Mouse (Mus musculus) ES-E14 (cell line): ENCODE measurements around the gene Slit3. TPM values are rescaled to one million over a fixed set of nuclear protein-coding genes. Genes with fewer than 3 reads are reported as not detected.

Source experiments
- DNase-seq: peaks from one replicate; pipeline ENCODE4 v3.0.0-alpha.2; 2013; ENCODE audit warnings: low read depth, low spot score
- H3K27ac ChIP-seq: 2 replicates; pipeline ENCODE4 v1.5.1; 2012; ENCODE audit warnings: low read depth, mild to moderate bottlenecking, low read length, moderate library complexity, mixed read lengths; ENCODE audit not compliant: poor library complexity, insufficient read depth, severe bottlenecking
- H3K36me3 ChIP-seq: 2 replicates; pipeline ENCODE4 v1.6.1; 2012; ENCODE audit warnings: mild to moderate bottlenecking, low read length, moderate library complexity, mixed read lengths; ENCODE audit not compliant: control insufficient read depth, poor library complexity, insufficient read depth, severe bottlenecking
- H3K4me1 ChIP-seq, 2 experiments: fragments of 150-350 bp in 1 of 2; sonication (generic) in 1 of 2; 2 replicates each; pipeline ENCODE4 v1.6.1; 2012; ENCODE audit warnings: low read length in 2 of 2, mild to moderate bottlenecking in 1 of 2, mixed read lengths in 1 of 2; ENCODE audit not compliant: control insufficient read depth in 2 of 2, insufficient read depth in 2 of 2, poor library complexity in 1 of 2
- H3K4me3 ChIP-seq, 2 experiments: fragments of 150-350 bp in 1 of 2; sonication (generic) in 1 of 2; 2 replicates each; pipeline ENCODE4 v1.5.1; 2012; ENCODE audit warnings: low read length in 2 of 2, low read depth in 1 of 2, mild to moderate bottlenecking in 1 of 2, mixed read lengths in 1 of 2; ENCODE audit not compliant: insufficient read depth in 1 of 2, poor library complexity in 1 of 2, severe bottlenecking in 1 of 2
- H3K9ac ChIP-seq: 2 replicates; pipeline ENCODE4 v1.6.1; 2012; ENCODE audit warnings: low read depth, mild to moderate bottlenecking, low read length, mixed read lengths; ENCODE audit not compliant: poor library complexity, insufficient read depth, severe bottlenecking
- H3K9me3 ChIP-seq: fragments of 150-350 bp; sonication (generic); 2 replicates; pipeline ENCODE4 v1.6.1; 2012; ENCODE audit warnings: low read depth, mild to moderate bottlenecking, low read length; ENCODE audit not compliant: control insufficient read depth, insufficient read depth
- CHD2 ChIP-seq: IDR thresholded peaks from 2 replicates; pipeline ENCODE4 v1.6.1; 2014; ENCODE audit warnings: mild to moderate bottlenecking, low read depth, low read length, inconsistent platforms
- HCFC1 ChIP-seq: IDR thresholded peaks from 2 replicates; pipeline ENCODE4 v1.6.1; 2012; ENCODE audit warnings: low read length, inconsistent platforms, borderline replicate concordance; ENCODE audit not compliant: insufficient read depth
- MAFK ChIP-seq: IDR thresholded peaks from 2 replicates; pipeline ENCODE4 v1.6.1; 2014; ENCODE audit warnings: mild to moderate bottlenecking, low read depth, low read length, inconsistent platforms; ENCODE audit not compliant: insufficient read depth
- ZC3H11A ChIP-seq: IDR thresholded peaks from 2 replicates; pipeline ENCODE4 v1.6.1; 2012; ENCODE audit warnings: low read depth, mild to moderate bottlenecking, inconsistent platforms, low read length, borderline replicate concordance
- ZNF384 ChIP-seq: IDR thresholded peaks from 2 replicates; pipeline ENCODE4 v1.6.1; 2012; ENCODE audit warnings: low read depth, low read length, inconsistent platforms
- in situ Hi-C, 2 experiments: fragments of 600-800 bp; cut with MboI; formaldehyde crosslinking; loops; one replicate each; pipeline ENCODE4 v1.15.1; 2025; ENCODE audit warnings: low sequenced_read_pairs in 2 of 2, inconsistent platforms in 1 of 2; ENCODE audit not compliant: unreplicated experiment in 2 of 2
- total RNA-seq: library from RNA; depleted of rRNA; stranded (reverse); fragments of 300-350 nt; gene quantifications from 2 replicates; pipeline ENCODE4 v1.2.3, GENCODE M21; 2012

The Slit3 gene
- total RNA-seq, 1 experiment, result 3.7 TPM

DNA sequence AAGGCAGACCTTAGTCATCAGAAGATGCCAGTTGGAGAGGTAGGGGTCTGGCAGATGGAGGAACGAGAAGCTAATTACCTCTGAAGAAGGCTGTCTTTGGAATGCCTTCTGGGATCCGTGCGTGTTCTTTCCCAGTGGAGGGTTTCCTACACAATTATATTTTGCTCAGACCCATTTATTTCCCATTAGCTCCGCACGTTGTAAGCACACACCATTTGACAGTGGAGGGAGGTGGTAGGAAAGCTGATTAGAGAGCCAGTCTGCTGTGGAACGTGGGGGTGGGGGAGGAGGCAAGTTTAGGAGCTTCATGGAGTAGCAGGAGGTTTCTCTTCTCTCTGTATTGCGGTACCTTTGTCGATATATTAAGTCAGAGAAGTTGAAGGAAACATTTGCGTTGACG is 530.3 kb downstream of the Slit3 start:
- Histone ChIP-seq H3K4me3 (no peak overlapping the region), H3K36me3 (no peaks in the 10 kb centered on the region), H3K4me1 (no peaks in the 10 kb centered on the region), H3K9ac (no peak overlapping the region), H3K27ac (no peak overlapping the region), H3K9me3 (no peaks in the 10 kb centered on the region)
- in situ Hi-C loops, result loop anchor here in 1 of 2 experiments (25.0 kb wide), 1 partner anchor 189 kb away; no protein-coding TSS in a partner anchor
- no peak for DNase-seq
- TF ChIP-seq HCFC1 (no peak), ZNF384 (no peak), CHD2 (no peak), MAFK (no peak), ZC3H11A (no peak)

DNA sequence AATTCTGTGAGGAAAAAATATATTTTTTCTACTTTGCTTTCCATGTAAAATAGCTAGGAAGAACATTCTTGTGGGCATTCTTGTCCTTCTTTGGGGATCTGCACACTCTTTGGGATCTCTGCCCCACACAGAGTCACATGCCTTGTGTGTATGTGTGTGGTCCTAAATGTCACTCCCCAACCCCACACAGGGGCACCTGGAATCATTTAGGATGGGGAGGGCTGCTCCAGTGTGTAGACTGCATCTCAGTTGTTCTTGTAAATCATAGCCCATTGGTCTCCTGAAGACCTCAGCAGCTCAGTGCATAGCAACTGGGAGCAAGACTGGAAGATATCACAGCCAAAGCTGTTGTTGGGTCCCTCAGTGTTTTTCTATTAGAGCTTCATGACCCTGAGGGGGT is 534.8 kb downstream of the Slit3 start:
- no peak for DNase-seq
- H3K36me3 ChIP-seq, result no peaks in the 10 kb centered on the region
- no peak overlapping the region for H3K4me3 ChIP-seq
- no peak overlapping the region for H3K27ac ChIP-seq
- H3K9ac ChIP-seq, result no peak overlapping the region
- in situ Hi-C loops, result loop anchor here in 1 of 2 experiments (25.0 kb wide), 1 partner anchor 194 kb away; no protein-coding TSS in a partner anchor
- TF ChIP-seq ZC3H11A (no peak), MAFK (no peak), HCFC1 (no peak), ZNF384 (no peak), CHD2 (no peak)
- H3K4me1 ChIP-seq, result no peaks in the 10 kb centered on the region
- no peaks in the 10 kb centered on the region for H3K9me3 ChIP-seq

DNA sequence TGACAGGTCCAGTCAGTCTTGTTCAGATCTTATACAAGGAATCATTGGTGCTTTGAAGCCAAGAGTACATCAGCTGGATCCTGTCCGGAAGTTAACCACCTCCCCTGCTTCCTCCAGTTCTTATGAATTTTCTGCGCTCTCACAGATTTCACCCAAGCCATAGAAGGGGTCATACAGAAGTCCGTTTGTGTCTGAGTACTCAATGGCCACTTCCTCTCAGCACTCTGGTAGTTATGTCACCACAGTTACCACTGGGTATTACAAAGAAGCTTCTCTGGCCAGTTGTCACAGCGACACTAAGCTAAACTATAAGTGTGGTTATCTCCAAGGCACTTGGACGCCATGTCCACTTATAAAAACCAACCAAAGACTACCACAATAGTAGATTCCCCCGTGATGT is 536.6 kb downstream of the Slit3 start:
- TF ChIP-seq MAFK (no peak), CHD2 (no peak), ZC3H11A (no peak), HCFC1 (no peak), ZNF384 (no peak)
- Histone ChIP-seq H3K36me3 (no peaks in the 10 kb centered on the region), H3K9ac (no peak overlapping the region), H3K4me3 (no peak overlapping the region), H3K9me3 (no peaks in the 10 kb centered on the region), H3K4me1 (no peaks in the 10 kb centered on the region), H3K27ac (no peak overlapping the region)
- in situ Hi-C loops, result loop anchor here in 1 of 2 experiments (25.0 kb wide), 1 partner anchor 195 kb away; no protein-coding TSS in a partner anchor
- DNase-seq, result no peak

DNA sequence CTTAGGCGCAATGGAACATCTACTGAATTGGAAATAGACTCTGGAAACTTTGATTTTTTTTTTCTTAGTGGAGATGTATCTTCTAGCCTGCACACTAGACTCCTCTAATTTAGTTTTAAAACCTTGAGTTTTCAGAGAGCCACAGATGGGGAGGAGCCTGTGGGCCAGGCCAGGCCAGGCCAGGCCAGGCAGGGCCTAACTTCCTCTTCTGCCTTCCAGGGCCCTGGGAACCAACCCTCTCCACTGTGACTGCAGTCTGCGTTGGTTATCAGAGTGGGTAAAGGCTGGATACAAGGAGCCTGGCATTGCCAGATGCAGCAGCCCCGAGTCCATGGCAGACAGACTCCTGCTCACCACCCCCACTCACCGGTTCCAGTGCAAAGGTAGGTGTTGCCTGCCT is 539.9 kb downstream of the Slit3 start:
- Histone ChIP-seq H3K36me3 (no peaks in the 10 kb centered on the region), H3K9me3 (no peaks in the 10 kb centered on the region), H3K27ac (no peak overlapping the region), H3K4me1 (no peaks in the 10 kb centered on the region; a peak in 1 of 4 replicates), H3K9ac (no peak overlapping the region), H3K4me3 (no peak overlapping the region)
- in situ Hi-C loops, result loop anchor here in 1 of 2 experiments (10.0 to 25.0 kb wide), 2 partner anchors 199 to 296 kb away; no protein-coding TSS in a partner anchor
- DNase-seq, result no peak
- no peak for TF ChIP-seq ZNF384
- TF ChIP-seq CHD2, result no peak
- no peak for TF ChIP-seq ZC3H11A
- TF ChIP-seq MAFK, result no peak
- no peak for TF ChIP-seq HCFC1

DNA sequence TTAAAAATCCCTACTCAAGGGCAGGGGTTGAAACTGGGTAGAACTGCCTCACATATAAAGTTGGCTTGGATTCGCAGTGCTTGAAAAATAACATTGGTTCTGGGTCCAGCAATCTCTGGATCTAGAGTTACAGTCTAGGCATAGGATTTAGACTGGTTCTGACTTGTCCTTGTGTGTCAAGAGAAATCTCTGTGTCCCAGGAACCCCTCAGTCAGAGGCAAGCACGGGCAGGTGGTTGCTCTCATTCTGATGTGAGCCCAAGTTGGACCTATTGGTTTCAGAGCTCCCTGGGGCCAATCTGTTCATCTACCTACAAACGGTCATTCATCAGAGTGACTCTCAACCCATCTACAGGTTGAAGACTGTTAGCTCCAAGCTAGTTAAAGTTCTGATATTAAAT is 541.9 kb downstream of the Slit3 start:
- Histone ChIP-seq H3K36me3 (no peaks in the 10 kb centered on the region), H3K9me3 (no peaks in the 10 kb centered on the region), H3K4me3 (no peak overlapping the region), H3K4me1 (no peaks in the 10 kb centered on the region; a peak in 1 of 4 replicates), H3K9ac (no peak overlapping the region), H3K27ac (no peak overlapping the region)
- no peak for DNase-seq
- TF ChIP-seq MAFK, result no peak
- no peak for TF ChIP-seq ZNF384
- no peak for TF ChIP-seq ZC3H11A
- no peak for TF ChIP-seq CHD2
- TF ChIP-seq HCFC1, result no peak
- in situ Hi-C loops, result loop anchor here in 1 of 2 experiments (10.0 to 25.0 kb wide), 2 partner anchors 201 to 298 kb away; no protein-coding TSS in a partner anchor
